Mouse (Mus musculus) brown adipose tissue, adult 24 weeks (tissue): ENCODE results near the gene Abcc2. TPM values are rescaled to one million over a fixed set of nuclear protein-coding genes. Genes with fewer than 3 reads are reported as not detected.

Experiments used
- H3K27ac ChIP-seq: fragments of 200-500 bp; replicated peaks from 2 replicates; pipeline ENCODE4 v1.5.1; 2012; ENCODE audit warnings: low read depth, mild to moderate bottlenecking, low read length
- H3K4me1 ChIP-seq: fragments of 200-500 bp; 2 replicates; pipeline ENCODE4 v1.6.1; 2012; ENCODE audit warnings: low read length, mixed read lengths; ENCODE audit not compliant: control insufficient read depth, insufficient read depth, insufficient read length
- H3K4me3 ChIP-seq: fragments of 200-500 bp; 2 replicates; pipeline ENCODE4 v1.5.1; 2012; ENCODE audit warnings: low read depth, mild to moderate bottlenecking, low read length, moderate library complexity; ENCODE audit not compliant: insufficient read depth
- polyA plus RNA-seq: library from polyadenylated mRNA; stranded (reverse); fragments of >200 nt; gene quantifications from 2 replicates; pipeline ENCODE4 v1.2.4, GENCODE M21; 2012; ENCODE audit not compliant: missing spikeins, insufficient read depth, insufficient read length

Abcc2 gene
- polyA plus RNA-seq, 1 experiment, result 1.1 TPM

GRCm38 (mm10) chr19:43852837-43853545 is 71.0 kb downstream of the Abcc2 start:
- Histone ChIP-seq H3K27ac (no peak overlapping the region), H3K4me3 (no peak overlapping the region), H3K4me1 (no peaks in the 10 kb centered on the region)

- no peaks in the 10 kb centered on the region for H3K4me1 ChIP-seq
- no peak overlapping the region for H3K4me3 ChIP-seq
- H3K27ac ChIP-seq, result no peak overlapping the region
These were observed 75.4 kb downstream of the Abcc2 start for GRCm38 (mm10) chr19:43857347-43857746.

GRCm38 (mm10) chr19:43870418-43870817 is 88.4 kb downstream of the Abcc2 start:
- H3K4me3 ChIP-seq, result no peak overlapping the region
- no peak overlapping the region for H3K27ac ChIP-seq
- no peaks in the 10 kb centered on the region for H3K4me1 ChIP-seq

- no peak overlapping the region for H3K27ac ChIP-seq
- H3K4me1 ChIP-seq, result no peaks in the 10 kb centered on the region
- H3K4me3 ChIP-seq, result no peak overlapping the region
These were observed 92.4 kb downstream of the Abcc2 start for GRCm38 (mm10) chr19:43874351-43874750.

GRCm38 (mm10) chr19:43875996-43876395 is 94.0 kb downstream of the Abcc2 start:
- Histone ChIP-seq H3K27ac (no peak overlapping the region), H3K4me1 (no peaks in the 10 kb centered on the region), H3K4me3 (no peak overlapping the region)

- no peaks in the 10 kb centered on the region for H3K4me1 ChIP-seq
- H3K4me3 ChIP-seq, result no peak overlapping the region
- no peak overlapping the region for H3K27ac ChIP-seq
These were observed 95.4 kb downstream of the Abcc2 start for GRCm38 (mm10) chr19:43877364-43877763.

- Histone ChIP-seq H3K4me1 (no peaks in the 10 kb centered on the region), H3K27ac (peak overlapping the region; percentile 64), H3K4me3 (peak overlapping the region; percentile 71)
These were observed 96.4 kb downstream of the Abcc2 start for GRCm38 (mm10) chr19:43878111-43879092.

GRCm38 (mm10) chr19:43879401-43880212 is 97.6 kb downstream of the Abcc2 start:
- H3K4me3 ChIP-seq, result peak overlapping the region; percentile 71
- no peak overlapping the region for H3K27ac ChIP-seq
- no peaks in the 10 kb centered on the region for H3K4me1 ChIP-seq

GRCm38 (mm10) chr19:43880420-43880819 is 98.4 kb downstream of the Abcc2 start:
- Histone ChIP-seq H3K4me1 (no peaks in the 10 kb centered on the region), H3K4me3 (no peak overlapping the region), H3K27ac (no peak overlapping the region)

- Histone ChIP-seq H3K4me3 (no peak overlapping the region), H3K27ac (no peak overlapping the region), H3K4me1 (no peaks in the 10 kb centered on the region)
These were observed 99.6 kb downstream of the Abcc2 start for GRCm38 (mm10) chr19:43881615-43882014.

GRCm38 (mm10) chr19:43882895-43883573 is 101.0 kb downstream of the Abcc2 start:
- Histone ChIP-seq H3K4me3 (no peak overlapping the region), H3K4me1 (no peaks in the 10 kb centered on the region), H3K27ac (no peak overlapping the region)

GRCm38 (mm10) chr19:43884668-43885498 is 102.9 kb downstream of the Abcc2 start:
- no peaks in the 10 kb centered on the region for H3K4me1 ChIP-seq
- H3K4me3 ChIP-seq, result no peak overlapping the region
- H3K27ac ChIP-seq, result no peak overlapping the region

- Histone ChIP-seq H3K27ac (no peak overlapping the region), H3K4me3 (no peak overlapping the region)
These were observed 104.5 kb downstream of the Abcc2 start for GRCm38 (mm10) chr19:43886371-43887099.

More at GRCm38 (mm10) chr19:43886371-43887099, 104.5 kb downstream of the Abcc2 start:
- H3K4me1 ChIP-seq, result no peaks in the 10 kb centered on the region
